Mouse (Mus musculus): ENCODE results near the gene Zcchc13.
"Not testable (repeated sequence)": the region's sequence is repeated elsewhere in the genome, so short reads cannot be mapped to it uniquely, and the experiment has no call there.

Gene Zcchc13

DNA sequence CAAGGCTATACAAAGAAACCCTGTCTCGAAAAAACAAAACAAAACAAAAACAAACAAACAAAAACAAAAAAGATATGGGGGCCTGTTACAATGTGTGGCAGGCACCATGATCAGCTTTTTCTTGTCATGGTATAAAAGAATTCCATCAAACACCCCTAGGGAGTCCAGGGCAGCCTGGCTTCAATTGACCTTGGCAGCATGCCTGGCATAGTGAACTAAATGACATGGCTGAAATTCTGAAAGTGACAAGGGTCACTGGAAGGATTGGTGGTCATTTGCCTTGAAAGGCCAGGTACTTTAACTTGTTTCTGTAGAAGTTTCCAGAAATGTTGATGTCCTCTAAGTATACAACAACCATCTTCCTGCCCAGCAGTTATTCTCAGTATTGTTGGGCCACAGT lies 13.9 kb downstream of the Zcchc13 start:
- no peak for DNase-seq (ENCODE audit: low spot score)

DNA sequence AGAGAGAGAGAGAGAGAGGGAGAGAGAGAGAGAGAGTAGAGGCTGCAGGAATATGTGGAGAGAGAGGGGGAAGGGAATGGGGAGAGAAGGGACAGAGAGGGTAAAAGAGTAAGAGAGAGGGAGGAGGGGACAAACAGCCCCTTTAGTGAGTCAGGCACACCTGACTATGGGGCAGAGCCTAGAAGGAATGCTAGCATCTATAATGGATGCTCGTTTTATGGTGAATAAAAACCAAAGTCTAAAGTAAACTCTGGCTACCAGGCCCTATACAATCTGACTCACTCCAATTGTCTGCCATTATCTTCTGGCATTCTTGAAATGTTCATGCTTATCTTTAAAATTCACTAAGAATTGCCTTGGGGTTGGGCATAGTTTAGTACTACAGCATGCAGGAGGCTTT lies 21.7 kb downstream of the Zcchc13 start:
- no peak for DNase-seq (ENCODE audit: low spot score)

DNA sequence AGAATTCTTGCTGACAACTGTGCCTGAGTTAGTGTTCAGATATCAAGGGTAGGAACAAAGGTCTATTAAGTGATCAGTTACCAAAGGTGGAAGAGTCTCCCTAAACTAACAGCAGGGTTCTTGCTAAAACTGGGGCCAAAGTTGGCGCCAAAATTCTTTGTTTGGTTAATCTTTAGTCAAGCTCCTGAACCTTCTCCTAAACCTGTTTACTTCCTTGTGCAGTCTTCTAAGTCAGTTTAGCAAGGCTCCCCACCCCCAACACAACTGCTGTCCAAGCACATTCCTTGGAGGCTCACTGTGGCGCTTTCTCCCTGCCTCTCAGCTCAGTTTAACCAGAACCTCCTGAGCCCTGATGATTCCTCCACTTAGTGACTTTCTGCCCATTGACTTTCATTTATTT lies 22.6 kb downstream of the Zcchc13 start:
- no peak for DNase-seq (ENCODE audit: low spot score)

DNA sequence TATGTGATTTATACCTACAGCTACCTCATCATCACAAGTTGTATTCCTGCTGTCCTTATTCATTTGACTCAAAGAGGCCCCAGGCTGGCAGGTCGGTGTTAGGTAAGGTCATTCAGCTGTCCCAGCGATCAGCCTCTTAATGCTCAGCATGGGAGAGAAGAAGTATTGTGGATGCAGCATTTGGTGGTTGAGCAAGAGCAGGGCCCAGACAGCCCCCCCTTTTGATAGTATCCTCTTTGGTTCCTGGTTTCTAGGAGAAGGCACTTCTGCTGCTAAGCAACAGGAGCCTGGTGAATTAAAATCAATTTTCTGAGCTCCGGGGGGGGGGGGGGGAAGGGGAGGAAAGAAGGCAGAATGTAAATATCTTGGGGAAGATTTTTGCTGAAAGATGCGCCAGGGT lies 28.6 kb downstream of the Zcchc13 start:
- no peak for DNase-seq (ENCODE audit: low spot score)

DNA sequence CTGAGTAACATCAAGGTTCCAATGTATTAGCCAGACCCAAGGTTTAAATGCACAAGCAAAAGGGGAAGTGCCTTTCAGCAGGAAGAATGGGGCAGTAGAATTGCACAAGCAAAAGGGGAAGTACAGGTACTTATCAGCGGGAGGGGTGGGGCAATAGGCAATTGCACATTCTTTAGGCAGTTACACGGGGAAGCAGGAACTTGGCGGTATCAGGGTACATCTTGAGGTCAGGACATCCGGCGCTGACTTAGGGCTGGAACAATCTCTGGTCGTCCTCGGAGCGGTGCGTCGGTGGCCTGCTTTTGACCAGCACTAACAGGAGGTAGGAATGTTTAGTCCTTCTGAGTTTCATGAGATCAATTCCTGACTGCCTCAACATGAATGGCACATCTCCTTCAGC lies 34.1 kb downstream of the Zcchc13 start:
- DNase-seq (ENCODE audit: low spot score) = not testable (repeated sequence)

DNA sequence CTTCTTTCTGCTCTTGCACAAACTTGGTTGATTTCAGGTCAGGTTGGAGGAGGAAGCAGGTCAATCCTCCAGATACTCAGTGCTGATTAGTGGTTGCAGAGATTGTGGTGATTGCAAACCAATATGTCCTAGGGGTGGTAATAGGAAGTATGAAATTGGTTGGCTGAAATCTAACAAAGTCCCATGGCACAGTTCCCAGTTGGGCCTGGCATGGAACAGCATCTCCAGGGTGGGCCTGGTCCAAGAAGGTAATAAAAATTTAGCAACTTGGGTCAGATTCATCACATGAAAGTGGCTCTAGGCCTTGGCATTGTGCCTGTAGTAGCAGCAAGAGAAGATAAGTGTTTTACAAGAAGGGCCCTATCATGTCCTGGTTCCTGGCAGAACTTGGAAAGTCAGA lies 39.9 kb downstream of the Zcchc13 start:
- no peak for DNase-seq (ENCODE audit: low spot score)

DNA sequence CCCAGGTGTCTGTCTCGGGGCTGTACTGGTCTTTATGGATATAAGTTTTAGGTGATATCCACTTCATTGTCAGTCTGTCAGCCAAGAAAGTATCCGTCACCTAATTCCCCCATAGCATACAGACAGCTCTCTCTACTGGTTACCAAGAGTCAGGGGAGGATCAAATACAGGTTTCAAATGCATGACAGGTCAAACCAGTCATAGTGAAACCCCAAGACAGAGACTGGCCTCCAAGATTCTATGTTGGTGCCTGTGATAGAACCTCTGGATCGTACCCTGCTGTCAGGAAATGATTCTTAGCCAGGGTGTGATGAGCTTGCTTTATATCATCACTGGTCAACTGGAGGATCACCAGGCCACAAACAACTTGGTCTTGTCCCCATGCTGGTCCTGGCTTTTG lies 43.4 kb downstream of the Zcchc13 start:
- DNase-seq (ENCODE audit: low spot score) = no peak

DNA sequence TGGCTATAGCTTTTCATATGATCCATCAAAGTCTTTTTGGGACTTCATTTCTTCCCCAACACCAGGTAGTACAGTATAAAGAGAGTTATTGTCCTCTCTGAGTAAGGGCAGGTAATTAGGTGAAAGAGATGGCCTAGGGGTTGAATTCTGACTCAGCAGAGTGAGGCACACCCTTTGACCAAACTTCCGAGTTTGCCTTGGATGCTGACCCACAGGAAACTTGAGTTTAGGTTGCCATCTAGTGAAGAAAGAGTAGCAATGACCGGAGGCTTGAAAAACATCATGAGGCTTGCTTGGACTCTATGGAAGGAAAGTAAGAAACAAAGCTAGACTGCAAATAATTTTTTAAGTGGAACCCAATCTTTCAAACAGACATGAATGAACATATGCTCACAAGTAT lies 44.3 kb downstream of the Zcchc13 start:
- no peak for DNase-seq (ENCODE audit: low spot score)

All from T-cell, adult 2 months (primary cell).